Mouse (Mus musculus) heart, postnatal 0 days (tissue): ENCODE results near the gene Wdr38. TPM values are rescaled to one million over a fixed set of nuclear protein-coding genes. Genes with fewer than 3 reads are reported as not detected.

Experiments used
- ATAC-seq: fragments of 200-750 bp; cut with Nextera tagmentation; 2 replicates; pipeline ENCODE4 v1.8.0; 2017; ENCODE audit warnings: low read depth, moderate number of reproducible peaks, moderate library complexity; ENCODE audit not compliant: insufficient read depth
- DNase-seq: peaks from one replicate; pipeline ENCODE4 v3.0.0-alpha.2; 2016; ENCODE audit warnings: low spot score
- H3K27ac ChIP-seq: fragments of 300-500 bp; sonication (generic); 2 replicates; pipeline ENCODE4 v1.5.1; 2014; ENCODE audit warnings: low read depth, mild to moderate bottlenecking
- H3K27me3 ChIP-seq: fragments of 300-500 bp; sonication (generic); 2 replicates; pipeline ENCODE4 v1.6.1; 2014; ENCODE audit warnings: low read length, mixed read lengths; ENCODE audit not compliant: control insufficient read depth, insufficient read depth
- H3K36me3 ChIP-seq: fragments of 300-500 bp; sonication (generic); replicated peaks from 2 replicates; pipeline ENCODE4 v1.6.1; 2014; ENCODE audit warnings: low read length, mixed read lengths; ENCODE audit not compliant: control insufficient read depth, insufficient read depth
- H3K4me1 ChIP-seq: fragments of 300-500 bp; sonication (generic); 2 replicates; pipeline ENCODE4 v1.6.1; 2014; ENCODE audit warnings: antibody characterized with exemption; ENCODE audit not compliant: control insufficient read depth, insufficient read depth
- H3K4me2 ChIP-seq: fragments of 300-500 bp; sonication (generic); 2 replicates; pipeline ENCODE4 v1.6.1; 2014; ENCODE audit warnings: low read depth, mild to moderate bottlenecking, low read length, moderate library complexity
- H3K4me3 ChIP-seq: fragments of 300-500 bp; sonication (generic); 2 replicates; pipeline ENCODE4 v1.5.1; 2014; ENCODE audit warnings: low read depth, low read length
- H3K9ac ChIP-seq: fragments of 300-500 bp; sonication (generic); replicated peaks from 2 replicates; pipeline ENCODE4 v1.6.1; 2014; ENCODE audit warnings: low read depth, low read length, mixed read lengths
- H3K9me3 ChIP-seq: fragments of 300-500 bp; sonication (generic); replicated peaks from 2 replicates; pipeline ENCODE4 v1.6.1; 2016; ENCODE audit warnings: low read length; ENCODE audit not compliant: control insufficient read depth
- CTCF ChIP-seq: IDR thresholded peaks from 2 replicates; pipeline ENCODE4 v1.5.1; 2016; ENCODE audit warnings: antibody characterized with exemption, control low read depth, low read depth
- EP300 ChIP-seq: IDR thresholded peaks from 2 replicates; pipeline ENCODE4 v1.6.1; 2016; ENCODE audit warnings: antibody characterized with exemption, low read depth
- WGBS: fragments of 180-500 bp; shearing (Covaris S2); extraction: QIAGEN DNeasy Blood & Tissue Kit; methylation state at CpG from one replicate; pipeline ENCODE4 v1.1.7; 2014; 5-methylcytosine and 5-hydroxymethylcytosine counted together
- polyA plus RNA-seq: library from polyadenylated mRNA; unstranded; fragments of >200 nt; fragmentation: Nextera tagmentation; extraction: Ambion mirVana; gene quantifications from 2 replicates; pipeline ENCODE4 v1.2.1, GENCODE M21; 2015
- total RNA-seq: library from RNA; depleted of rRNA; stranded (reverse); fragments of >200 nt; gene quantifications from 2 replicates; pipeline ENCODE4 v1.2.3, GENCODE M21; 2014; ENCODE audit warnings: low replicate concordance

Wdr38 gene
- total and polyA plus RNA-seq, 2 experiments from 2014 or later = 0.83 TPM; not detected in 1

- no peak overlapping the region for H3K27ac ChIP-seq
- H3K36me3 ChIP-seq = no peaks in the 10 kb centered on the region
- H3K4me3 ChIP-seq = no peak overlapping the region
- no peak for DNase-seq
- TF ChIP-seq EP300 (no peak), CTCF (no peak)
- no peak overlapping the region for H3K9ac ChIP-seq
- WGBS = 50% methylated on average over 3 of the region's 3 CpGs
- no peak for ATAC-seq
- no peaks in the 10 kb centered on the region for H3K4me1 ChIP-seq
- no peaks in the 10 kb centered on the region for H3K9me3 ChIP-seq
- no peaks in the 10 kb centered on the region for H3K27me3 ChIP-seq
- H3K4me2 ChIP-seq = no peak overlapping the region
Observed at GRCm38 (mm10) chr2:38986580-38986979, 10.7 kb upstream of the Wdr38 start.

GRCm38 (mm10) chr2:38987371-38987770, 9.9 kb upstream of the Wdr38 start:
- 61% methylated on average over 1 of the region's 1 CpGs for WGBS

GRCm38 (mm10) chr2:38987803-38988510, 9.3 kb upstream of the Wdr38 start:
- ATAC-seq = no peak
- no peak overlapping the region for H3K4me3 ChIP-seq
- DNase-seq = no peak
- no peaks in the 10 kb centered on the region for H3K9me3 ChIP-seq
- no peak for TF ChIP-seq EP300
- TF ChIP-seq CTCF = no peak
- H3K4me2 ChIP-seq = no peak overlapping the region
- no peaks in the 10 kb centered on the region for H3K27me3 ChIP-seq
- no peaks in the 10 kb centered on the region for H3K4me1 ChIP-seq
- H3K36me3 ChIP-seq = no peaks in the 10 kb centered on the region
- no peak overlapping the region; the same call in 1 of the 2 replicates for H3K27ac ChIP-seq
- H3K9ac ChIP-seq = no peak overlapping the region
- WGBS = 72% methylated on average over 6 of the region's 6 CpGs

More at GRCm38 (mm10) chr2:38987371-38987770, 9.9 kb upstream of the Wdr38 start:
- ATAC-seq (no peak), DNase-seq (no peak)
- no peak overlapping the region for H3K4me3 ChIP-seq
- H3K9ac ChIP-seq = no peak overlapping the region
- H3K36me3 ChIP-seq = no peaks in the 10 kb centered on the region
- H3K27ac ChIP-seq = no peak overlapping the region
- no peaks in the 10 kb centered on the region for H3K4me1 ChIP-seq
- no peaks in the 10 kb centered on the region for H3K27me3 ChIP-seq
- no peak overlapping the region for H3K4me2 ChIP-seq
- H3K9me3 ChIP-seq = no peaks in the 10 kb centered on the region
- TF ChIP-seq CTCF (no peak), EP300 (no peak)

- Histone ChIP-seq H3K4me3 (no peak overlapping the region), H3K36me3 (no peaks in the 10 kb centered on the region), H3K4me1 (no peaks in the 10 kb centered on the region), H3K4me2 (no peak overlapping the region), H3K9me3 (no peaks in the 10 kb centered on the region), H3K9ac (no peak overlapping the region), H3K27me3 (no peaks in the 10 kb centered on the region), H3K27ac (no peak overlapping the region)
- no peak for ATAC-seq
- no peak for DNase-seq
- TF ChIP-seq CTCF = no peak
- TF ChIP-seq EP300 = no peak
- 82% methylated on average over 2 of the region's 2 CpGs for WGBS
Observed at GRCm38 (mm10) chr2:38988929-38989328, 8.3 kb upstream of the Wdr38 start.

GRCm38 (mm10) chr2:38992004-38992403, 5.3 kb upstream of the Wdr38 start:
- Histone ChIP-seq H3K9ac (no peak overlapping the region), H3K27me3 (0 out of 2 replicates have a peak, but pooled peaks cover 2% of the 10 kb centered on the region), H3K4me1 (no peaks in the 10 kb centered on the region), H3K36me3 (no peaks in the 10 kb centered on the region), H3K9me3 (no peaks in the 10 kb centered on the region), H3K4me3 (no peak overlapping the region), H3K27ac (no peak overlapping the region), H3K4me2 (no peak overlapping the region)
- no peak for ATAC-seq
- no peak for TF ChIP-seq CTCF
- no peak for TF ChIP-seq EP300
- 59% methylated on average over 4 of the region's 4 CpGs for WGBS
- no peak for DNase-seq

GRCm38 (mm10) chr2:38992452-38992851, 4.8 kb upstream of the Wdr38 start:
- no peak for DNase-seq
- 0 out of 2 replicates have a peak, but pooled peaks cover 3% of the 10 kb centered on the region for H3K27me3 ChIP-seq
- no peak for ATAC-seq
- no peak overlapping the region for H3K4me3 ChIP-seq
- H3K9ac ChIP-seq = no peak overlapping the region
- no peaks in the 10 kb centered on the region for H3K36me3 ChIP-seq
- H3K9me3 ChIP-seq = no peaks in the 10 kb centered on the region
- WGBS = 48% methylated on average over 4 of the region's 4 CpGs
- no peak overlapping the region for H3K27ac ChIP-seq
- H3K4me2 ChIP-seq = no peak overlapping the region
- TF ChIP-seq CTCF (no peak), EP300 (no peak)
- H3K4me1 ChIP-seq = peaks cover 3% of the 10 kb centered on the region; the same call in 1 of the 2 replicates
